Mouse (Mus musculus): ENCODE measurements around the gene Hist1h2bb.

- no peak for TF ChIP-seq CTCF (IDR thresholded peaks at IDR 0.05; ENCODE audit: borderline replicate concordance, control insufficient read depth, extremely low read depth, insufficient read depth, low read length, poor library complexity)
- TF ChIP-seq POLR2A (IDR thresholded peaks at IDR 0.05; ENCODE audit: control insufficient read depth, extremely low read depth, insufficient read depth, low read length, poor library complexity), result no peak
These were observed 46.0 kb downstream of the Hist1h2bb start for GRCm38 (mm10) chr13:23792520-23792919.
